19 mouse cellular contexts compared by ENCODE assay signal in genomic region chr1:93098956-93099355, GRCm38 (mm10). TPM values are rescaled to one million over a fixed set of nuclear protein-coding genes. Genes with fewer than 3 reads are reported as not detected.
A peak's percentile ranks its signal among the peaks of the same experiment; 100 is the strongest.
DNase-seq lines count a peak whose midpoint lies in the region; ATAC-seq and TF ChIP-seq lines count a peak whose summit lies in the region.
"Had no signal": no experiment of that assay in that cellular context is flagged by ENCODE, and none has a peak within 500 bp of the region (broad histone marks: within the 10 kb centered on the region; RNA-seq: fewer than 3 reads in every experiment).

No protein-coding gene starts in this region.

- H3K9ac ChIP-seq in midbrain, embryonic 16.5 days (ENCODE audit: low read depth, low read length), result no peak overlapping the region; the same call in none of the 2 replicates
- H3K9ac ChIP-seq: intestine, embryonic 15.5 days; limb, embryonic 15.5 days; stomach, embryonic 15.5 days had no signal

- WGBS in midbrain, embryonic 16.5 days, result 82% methylated on average over 5 of the region's 5 CpGs

- peaks cover 10% of the 10 kb centered on the region; the same call in 1 of the 2 replicates for H3K4me1 ChIP-seq in cortical plate, adult 2 months (ENCODE audit: control insufficient read depth, insufficient read depth, low read length)
- H3K4me1 ChIP-seq in midbrain, embryonic 16.5 days (ENCODE audit: control insufficient read depth, insufficient read depth, low read length), result peaks cover 32% of the 10 kb centered on the region

- H3K4me3 ChIP-seq in left cerebral cortex, adult 2 months, result peak overlapping the region; percentile 89; the same call in 1 of the 2 replicates
- peak overlapping the region; percentile 96 for H3K4me3 ChIP-seq in cortical plate, adult 2 months (ENCODE audit: insufficient read depth, low read length)
- peak overlapping the region; percentile 84 for H3K4me3 ChIP-seq in midbrain, embryonic 16.5 days (ENCODE audit: low read depth, low read length)
- H3K4me3 ChIP-seq: intestine, embryonic 15.5 days; limb, embryonic 15.5 days; stomach, embryonic 15.5 days had no signal

- no peaks in the 10 kb centered on the region for H3K27me3 ChIP-seq in midbrain, embryonic 16.5 days (ENCODE audit: control insufficient read depth, insufficient read depth, low read depth, low read length)

- TF ChIP-seq POLR2A in cortical plate, adult 2 months (IDR thresholded peaks at IDR 0.05; ENCODE audit: extremely low read depth, insufficient read depth, low read length), result no peak

- H3K36me3 ChIP-seq in midbrain, embryonic 16.5 days (ENCODE audit: control insufficient read depth, insufficient read depth, low read length), result no peaks in the 10 kb centered on the region
- H3K36me3 ChIP-seq: intestine, embryonic 15.5 days; limb, embryonic 15.5 days; stomach, embryonic 15.5 days had no signal

- intact Hi-C loops in left cerebral cortex, adult 2 months (cut with DNase I), result no loop called here

- ATAC-seq in midbrain, embryonic 16.5 days, result no peak
- ATAC-seq in megakaryocyte, adult 5-6 weeks (ENCODE audit: poor library complexity, severe bottlenecking), result no peak
- ATAC-seq: intestine, embryonic 15.5 days had no signal

- H3K4me2 ChIP-seq in midbrain, embryonic 16.5 days (ENCODE audit: low read length), result peak overlapping the region; percentile 87
- H3K4me2 ChIP-seq: intestine, embryonic 15.5 days; limb, embryonic 15.5 days; stomach, embryonic 15.5 days had no signal

- no peaks in the 10 kb centered on the region for H3K9me3 ChIP-seq in midbrain, embryonic 16.5 days (replicated peaks; ENCODE audit: control insufficient read depth, low read length, poor library complexity, severe bottlenecking)
- H3K9me3 ChIP-seq: intestine, embryonic 15.5 days; limb, embryonic 15.5 days; stomach, embryonic 15.5 days had no signal

- TF ChIP-seq CTCF in left cerebral cortex, adult 2 months (IDR thresholded peaks at IDR 0.05), result no peak
- no peak for TF ChIP-seq CTCF in cortical plate, adult 2 months (IDR thresholded peaks at IDR 0.05; ENCODE audit: extremely low read depth, insufficient read depth, low read length)

- H3K27ac ChIP-seq in left cerebral cortex, adult 2 months, result no peak overlapping the region
- no peak overlapping the region for H3K27ac ChIP-seq in cortical plate, adult 2 months (ENCODE audit: insufficient read depth, low read length)
- no peak overlapping the region for H3K27ac ChIP-seq in midbrain, embryonic 16.5 days (ENCODE audit: low read length)
- H3K27ac ChIP-seq: intestine, embryonic 15.5 days; limb, embryonic 15.5 days; stomach, embryonic 15.5 days had no signal

- DNase-seq in adrenal gland, adult (ENCODE audit: inconsistent age in 2 of 2, low spot score in 1 of 2), result peak; percentile 68 to 84
- no peak for DNase-seq in adrenal gland, postnatal 4 days (ENCODE audit: low spot score in 2 of 2)
- DNase-seq in left cerebral cortex, adult 2 months (ENCODE audit: extremely low spot score in 1 of 2, low spot score in 2 of 2), result no peak
- DNase-seq in left cerebral cortex, adult 9 months (ENCODE audit: low spot score in 2 of 2), result no peak
- DNase-seq in kidney, adult 18-20 months, result no peak
- DNase-seq: kidney, postnatal 14 days had no signal

RNA-seq across cellular contexts. Expression of gene Kif1a, which starts 2.8 kb away (rescaled TPM):
- 10 to 100 TPM; 36.0 to 45.0 TPM for total RNA-seq in adrenal gland, postnatal 4 days (2021)
- total RNA-seq in left cerebral cortex, adult 2 months (2021), result 100 to 1,000 TPM; 730 to 772 TPM
- polyA plus RNA-seq in cortical plate, adult 2 months (2012; rRNA removed), result 349 and 356 TPM in 2 replicates
- 514 and 519 TPM in 2 replicates for polyA plus RNA-seq in midbrain, embryonic 16.5 days (2015; fragmentation: Nextera tagmentation; extraction: Ambion mirVana)
- not detected in 2 replicates for total RNA-seq in megakaryocyte, adult 5-6 weeks (2015)
- total RNA-seq in megakaryocyte, adult 5-6 weeks (2017), result not detected in 2 replicates
- polyA plus RNA-seq: Patski had no signal

RNA-seq across cellular contexts. Expression of gene Agxt, which starts 36.1 kb away (rescaled TPM):
- total RNA-seq in adrenal gland, postnatal 4 days (2021), result 10 to 100 TPM in 1 of 2 experiments, under 1 TPM in 1; 0.70 to 18.8 TPM
- not detected for total RNA-seq in left cerebral cortex, adult 2 months (2021)
- not detected in 2 replicates for polyA plus RNA-seq in cortical plate, adult 2 months (2012; rRNA removed)
- polyA plus RNA-seq in midbrain, embryonic 16.5 days (2015; fragmentation: Nextera tagmentation; extraction: Ambion mirVana), result not detected in 2 replicates
- total RNA-seq in megakaryocyte, adult 5-6 weeks (2015), result not detected in 2 replicates
- not detected in 2 replicates for total RNA-seq in megakaryocyte, adult 5-6 weeks (2017)
- total RNA-seq: layer of hippocampus, postnatal 25 days had no signal
- polyA plus RNA-seq: cerebellum, adult 2 months; embryonic facial prominence, embryonic 14.5 days; gonadal fat pad, adult 2 months; heart, embryonic 16.5 days; limb, embryonic 15.5 days; lung, embryonic 16.5 days; Patski had no signal

Comparison
In these comparisons a context has a peak if more than half of its experiments do, and no peak if none do; other contexts are left out.
1. DNase-seq: peak in adrenal gland, adult (2 of 2); none in adrenal gland, postnatal 4 days (0 of 2), left cerebral cortex, adult 2 months (0 of 2), left cerebral cortex, adult 9 months (0 of 2) and kidney, adult 18-20 months (single experiment).
2. RNA of gene Kif1a, which starts 2.8 kb away (total RNA-seq): 730 to 772 TPM in left cerebral cortex, adult 2 months and 36.0 to 45.0 TPM in adrenal gland, postnatal 4 days; not detected in megakaryocyte, adult 5-6 weeks; every median in the first group is over 10 times any median in the second.
3. Peak in every context shown above with its lines, with median percentiles within 50 percentile points of each other: H3K4me3 ChIP-seq.